Mouse (Mus musculus) colon, adult 2 months (tissue): ENCODE data around the gene Ppp1r3g. TPM values are rescaled to one million over a fixed set of nuclear protein-coding genes. Genes with fewer than 3 reads are reported as not detected.

Source experiments
- polyA plus RNA-seq: library from polyadenylated mRNA; depleted of rRNA; stranded (reverse); fragments of >200 nt; gene quantifications from 2 replicates; pipeline ENCODE4 v1.2.3, GENCODE M21; 2012; rRNA removed

The Ppp1r3g gene
- polyA plus RNA-seq: not detected in 2 replicates

DNA sequence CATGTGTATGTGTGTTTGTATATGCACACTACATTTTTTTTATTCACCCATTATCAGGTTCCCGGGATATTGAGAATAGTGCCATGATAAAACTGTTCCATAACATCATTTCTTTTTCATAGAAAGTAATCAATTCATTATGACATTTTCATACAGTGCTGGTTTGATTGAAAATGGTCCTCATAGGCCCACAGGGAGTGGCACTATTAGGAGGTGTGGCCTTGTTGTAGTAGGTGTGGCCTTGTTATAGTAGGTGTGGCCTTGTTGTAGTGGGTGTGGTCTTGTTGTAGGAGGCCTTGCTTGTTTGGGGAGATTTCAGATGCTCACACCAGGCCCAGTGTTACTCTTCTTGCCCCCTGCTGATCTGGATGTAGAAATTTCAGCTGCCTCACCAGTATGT lies at the start of gene Ppp1r3g:
Gene Ppp1r3g (plus strand): TSS at position 301 of the 400 bp plus-strand sequence.

Other genes with a start within 250 kb of the Ppp1r3g start
- 2.2 and 2.3 TPM in 2 replicates for gene Rpp40, start 52.5 kb upstream of the Ppp1r3g start, polyA plus RNA-seq
- 46.4 and 56.6 TPM in 2 replicates for gene Fars2, start 158.6 kb downstream of the Ppp1r3g start, polyA plus RNA-seq
- 2.9 and 3.5 TPM in 2 replicates for gene Lyrm4, start 158.7 kb downstream of the Ppp1r3g start, polyA plus RNA-seq